Mouse (Mus musculus) ES-Bruce4 (cell line): ENCODE measurements around the gene Myo1c.

Experiments used
- CTCF ChIP-seq: IDR thresholded peaks from one replicate; pipeline ENCODE4 v1.8.1; 2011; ENCODE audit warnings: low read depth, low read length
- POLR2A ChIP-seq: IDR thresholded peaks from one replicate; pipeline ENCODE4 v1.8.1; 2011; ENCODE audit warnings: low read length; ENCODE audit not compliant: insufficient read depth

DNA sequence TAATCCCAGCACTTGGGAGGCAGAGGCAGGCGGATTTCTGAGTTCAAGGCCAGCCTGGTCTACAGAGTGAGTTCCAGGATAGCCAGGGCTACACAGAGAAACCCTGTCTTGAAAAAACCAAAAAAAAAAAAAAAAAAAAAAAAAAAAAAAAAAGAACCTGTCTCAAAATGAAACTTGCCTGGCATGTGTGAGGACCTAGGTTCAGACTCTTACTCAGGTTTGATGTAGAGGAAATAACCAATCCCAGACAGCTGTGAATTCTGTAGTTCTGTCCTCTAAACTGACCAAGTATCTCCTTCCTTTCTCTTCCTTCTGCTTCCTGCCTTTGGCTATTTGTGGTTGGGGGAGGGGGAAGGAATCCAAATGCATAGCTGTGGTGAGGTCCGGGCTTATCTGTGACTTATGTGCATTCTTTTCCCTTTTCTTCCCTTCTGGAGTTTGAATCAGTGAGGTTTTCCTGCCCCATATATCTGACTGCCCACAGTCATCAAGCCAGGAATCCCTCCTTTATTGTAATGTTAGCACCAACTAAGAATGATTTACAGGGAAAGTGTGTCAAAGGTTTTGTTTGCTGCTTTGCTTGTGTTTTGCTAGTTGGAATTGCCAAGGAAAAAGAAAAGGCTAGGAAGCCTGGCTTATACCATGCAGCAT is 37.2 kb downstream of the Myo1c start:
- TF ChIP-seq POLR2A (no peak), CTCF (no peak)
